Mouse (Mus musculus) erythroblast, embryonic 14.5 days (primary cell): Measurements from ENCODE around the gene Slc7a7. TPM values are rescaled to one million over a fixed set of nuclear protein-coding genes. Genes with fewer than 3 reads are reported as not detected.
A peak's percentile ranks its signal among the peaks of the same experiment; 100 is the strongest.

Experiments
- H3K27me3 ChIP-seq: 2 replicates; pipeline ENCODE4 v1.6.1; 2012; ENCODE audit warnings: inconsistent platforms; ENCODE audit not compliant: control insufficient read depth
- H3K36me3 ChIP-seq: 2 replicates; pipeline ENCODE4 v1.6.1; 2012; ENCODE audit warnings: mild to moderate bottlenecking, inconsistent platforms; ENCODE audit not compliant: control insufficient read depth
- H3K4me1 ChIP-seq: 2 replicates; pipeline ENCODE4 v1.6.1; 2012; ENCODE audit warnings: inconsistent platforms; ENCODE audit not compliant: control insufficient read depth
- H3K4me3 ChIP-seq: replicated peaks from 2 replicates; pipeline ENCODE3; 2012; ENCODE audit warnings: moderate library complexity, mild to moderate bottlenecking, inconsistent platforms
- H3K9me3 ChIP-seq: 2 replicates; pipeline ENCODE4 v1.6.1; 2012; ENCODE audit warnings: low read length, inconsistent platforms, mixed read lengths; ENCODE audit not compliant: control insufficient read depth
- GATA1 ChIP-seq: IDR thresholded peaks from 2 replicates; pipeline ENCODE4 v1.6.1; 2012; ENCODE audit warnings: low read length, inconsistent platforms, mixed read lengths
- TAL1 ChIP-seq: IDR thresholded peaks from 3 replicates; pipeline ENCODE4 v1.6.1; 2012; ENCODE audit warnings: low read length, inconsistent platforms, mixed read lengths
- polyA plus RNA-seq: library from polyadenylated mRNA; stranded (reverse); fragments of >175 nt; gene quantifications from 2 replicates; pipeline ENCODE4 v1.2.3, GENCODE M21; 2012

The Slc7a7 gene
- polyA plus RNA-seq, 1 experiment = 0.06 TPM

DNA sequence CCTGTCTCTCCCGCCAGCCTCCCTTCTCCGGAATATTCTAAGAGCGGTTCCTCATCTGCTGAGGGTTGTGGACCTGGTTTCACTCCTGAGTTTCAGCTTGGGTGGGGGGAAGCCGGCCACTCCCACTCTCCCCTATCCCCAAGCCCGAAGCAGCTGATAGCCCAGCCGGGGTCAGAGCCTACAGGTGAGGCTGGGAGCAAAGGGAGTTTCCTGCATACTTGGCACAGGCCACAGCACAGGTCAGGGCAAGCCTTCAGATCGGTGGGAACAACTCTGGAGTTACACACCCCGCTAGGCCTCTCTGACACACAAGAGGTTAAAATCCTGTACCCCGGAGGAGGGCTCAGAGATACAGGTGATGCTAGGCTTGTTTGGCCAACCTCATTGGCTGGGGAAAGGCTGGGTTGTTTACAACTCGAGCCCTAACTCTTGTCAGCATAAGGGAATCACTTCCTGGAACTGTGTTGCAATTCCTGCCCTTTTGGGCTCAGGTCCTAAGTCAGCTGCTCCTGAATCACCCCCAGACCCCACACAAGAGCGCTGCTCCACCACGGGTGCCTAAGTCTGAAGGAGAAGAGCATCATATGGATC, 16.5 kb upstream of the Slc7a7 start:
- TF ChIP-seq GATA1 (no peak), TAL1 (no peak)
- H3K27me3 ChIP-seq = peaks cover 51% of the 10 kb centered on the region

GRCm38 (mm10) chr14:54432837-54433830, 15.6 kb upstream of the Slc7a7 start:
- Histone ChIP-seq H3K4me1 (peaks cover 35% of the 10 kb centered on the region), H3K4me3 (peak overlapping the region; percentile 62), H3K36me3 (peaks cover 26% of the 10 kb centered on the region), H3K9me3 (no peaks in the 10 kb centered on the region; the same call in 1 of the 2 replicates), H3K27me3 (peaks cover 51% of the 10 kb centered on the region)
- no peak for TF ChIP-seq GATA1
- TF ChIP-seq TAL1 = no peak

More for the DNA sequence above, 16.5 kb upstream of the Slc7a7 start:
- H3K9me3 ChIP-seq = no peaks in the 10 kb centered on the region; the same call in 1 of the 2 replicates
- peaks cover 32% of the 10 kb centered on the region for H3K4me1 ChIP-seq
- H3K36me3 ChIP-seq = peaks cover 20% of the 10 kb centered on the region
- no peak overlapping the region for H3K4me3 ChIP-seq

DNA sequence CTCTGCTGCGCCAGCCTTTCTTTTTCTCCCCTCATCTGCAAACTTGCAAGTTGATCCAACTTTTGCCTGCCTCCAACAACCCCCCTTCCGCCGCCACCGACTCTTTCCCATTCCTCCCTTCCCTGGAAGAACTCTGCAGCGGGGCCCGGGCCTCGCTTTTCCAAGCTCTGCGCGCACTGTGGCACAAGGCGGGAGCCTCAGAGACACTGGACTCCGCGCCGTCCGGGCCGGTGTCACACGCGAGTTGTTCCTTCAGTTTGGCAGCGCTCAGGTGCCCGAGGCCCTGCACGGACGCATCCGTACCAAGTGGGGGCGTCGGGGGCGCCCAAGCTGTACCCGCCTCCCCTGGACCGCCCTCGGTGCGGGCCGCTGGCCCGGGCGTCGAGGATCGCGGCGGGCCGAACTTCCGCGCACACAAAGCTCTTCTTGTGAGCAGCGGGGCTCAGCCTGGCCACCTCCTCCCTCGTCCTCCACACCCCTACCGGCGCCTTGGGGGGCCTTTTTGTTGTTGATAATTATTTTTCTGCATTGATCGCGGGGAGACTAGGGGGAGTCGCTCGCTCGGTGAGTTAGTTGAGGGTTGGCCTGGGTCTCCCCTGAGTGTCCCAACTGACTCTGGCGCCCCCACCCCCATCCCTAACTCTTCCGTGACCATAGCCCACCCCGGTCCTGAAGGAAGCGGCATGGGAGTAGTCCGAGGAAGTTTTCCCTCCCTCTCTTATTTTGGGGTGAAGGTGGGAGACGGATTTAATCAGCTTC, 14.7 kb upstream of the Slc7a7 start:
- peak overlapping the region; percentile 62 for H3K4me3 ChIP-seq
- H3K36me3 ChIP-seq = peaks cover 25% of the 10 kb centered on the region
- peaks cover 43% of the 10 kb centered on the region for H3K4me1 ChIP-seq

GRCm38 (mm10) chr14:54431334-54432077, 13.9 kb upstream of the Slc7a7 start, which contains the start of gene Mmp14:
TSS of gene Mmp14 (plus strand) at chr14:54431612.
- Histone ChIP-seq H3K27me3 (peaks cover 51% of the 10 kb centered on the region), H3K4me3 (peak within 1 kb of the TSS; percentile 62), H3K36me3 (peaks cover 23% of the 10 kb centered on the region), H3K4me1 (peaks cover 49% of the 10 kb centered on the region), H3K9me3 (no peaks in the 10 kb centered on the region; the same call in 1 of the 2 replicates)
- no peak for TF ChIP-seq TAL1
- no peak for TF ChIP-seq GATA1

More for the DNA sequence above, 14.7 kb upstream of the Slc7a7 start:
- no peaks in the 10 kb centered on the region; the same call in 1 of the 2 replicates for H3K9me3 ChIP-seq
- peaks cover 51% of the 10 kb centered on the region for H3K27me3 ChIP-seq
- TF ChIP-seq GATA1 (no peak), TAL1 (no peak)

- Histone ChIP-seq H3K27me3 (peaks cover 51% of the 10 kb centered on the region), H3K36me3 (peaks cover 19% of the 10 kb centered on the region), H3K4me3 (peak overlapping the region; percentile 62), H3K4me1 (peaks cover 58% of the 10 kb centered on the region), H3K9me3 (no peaks in the 10 kb centered on the region; the same call in 1 of the 2 replicates)
- TF ChIP-seq TAL1 (no peak), GATA1 (no peak)
These were observed 13.0 kb upstream of the Slc7a7 start for GRCm38 (mm10) chr14:54430406-54431145.

DNA sequence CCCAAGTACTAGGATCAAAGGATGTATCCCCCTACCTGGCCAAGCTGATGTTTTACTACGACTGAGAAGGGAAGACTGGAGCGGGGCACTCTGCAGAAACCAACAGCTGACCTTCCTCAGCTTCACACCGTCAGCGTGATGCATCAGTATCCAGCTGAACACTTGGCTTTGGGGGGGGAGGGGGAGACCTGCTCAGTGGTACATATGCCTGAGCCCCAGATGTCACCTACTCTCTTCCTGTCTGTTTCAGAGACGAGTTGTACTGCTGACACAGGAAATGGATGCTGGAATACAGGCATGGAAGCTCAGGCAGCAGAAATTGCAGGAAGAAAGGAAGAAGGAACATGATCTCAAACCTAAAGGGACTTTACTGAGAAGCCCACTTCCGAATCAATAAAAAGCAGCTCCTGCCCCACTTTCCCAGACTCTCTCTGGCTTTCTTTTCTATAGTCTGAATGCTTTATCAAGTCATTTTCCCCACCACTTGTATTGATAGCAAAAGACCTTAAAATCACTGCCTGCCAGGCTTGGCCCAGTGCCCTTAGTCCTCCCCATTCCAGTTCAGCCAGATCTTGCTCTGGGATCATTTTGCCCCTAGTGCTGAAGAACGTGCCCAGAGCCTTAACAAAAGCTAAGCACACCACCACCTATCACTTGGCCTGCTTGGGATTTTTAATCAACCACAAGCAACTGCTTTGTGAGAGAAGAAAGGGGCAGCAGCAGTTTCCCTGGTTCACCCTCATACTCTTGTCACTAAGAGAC, 11.9 kb upstream of the Slc7a7 start:
- Histone ChIP-seq H3K4me3 (no peak overlapping the region), H3K9me3 (no peaks in the 10 kb centered on the region; the same call in 1 of the 2 replicates), H3K27me3 (peaks cover 48% of the 10 kb centered on the region), H3K36me3 (peaks cover 19% of the 10 kb centered on the region), H3K4me1 (peaks cover 69% of the 10 kb centered on the region)
- TF ChIP-seq GATA1 = no peak
- TF ChIP-seq TAL1 = no peak

- no peak overlapping the region for H3K4me3 ChIP-seq
These were observed 10.8 kb upstream of the Slc7a7 start for GRCm38 (mm10) chr14:54428421-54428820.

More at GRCm38 (mm10) chr14:54428421-54428820, 10.8 kb upstream of the Slc7a7 start:
- Histone ChIP-seq H3K4me1 (peaks cover 76% of the 10 kb centered on the region), H3K36me3 (peaks cover 19% of the 10 kb centered on the region), H3K9me3 (no peaks in the 10 kb centered on the region; the same call in 1 of the 2 replicates), H3K27me3 (peaks cover 37% of the 10 kb centered on the region)
- no peak for TF ChIP-seq TAL1
- no peak for TF ChIP-seq GATA1
